Mouse (Mus musculus) hindlimb bud, embryonic 11.5 days (tissue): Measurements from ENCODE around the gene Rnf207.

ENCODE experiments used
- DNase-seq: peaks from one replicate; pipeline ENCODE4 v3.0.0-alpha.2; 2012; ENCODE audit warnings: low read depth, low spot score; ENCODE audit errors: extremely low spot score

The Rnf207 gene

GRCm38 (mm10) chr4:152332952-152333351 lies 14.2 kb upstream of the Rnf207 start:
- DNase-seq = no peak

- DNase-seq = no peak
Observed at GRCm38 (mm10) chr4:152328691-152329090, 9.9 kb upstream of the Rnf207 start.

GRCm38 (mm10) chr4:152326543-152326942 lies 7.8 kb upstream of the Rnf207 start:
- DNase-seq = no peak

- peak; percentile 97 for DNase-seq
Observed at GRCm38 (mm10) chr4:152325574-152326411, 7.0 kb upstream of the Rnf207 start, which contains the start of gene Rpl22. Gene Rpl22 (plus strand): TSS chr4:152325742.

- no peak for DNase-seq
Observed at GRCm38 (mm10) chr4:152324641-152325562, 6.1 kb upstream of the Rnf207 start.

GRCm38 (mm10) chr4:152321464-152321863 lies 2.7 kb upstream of the Rnf207 start:
- DNase-seq = no peak

- DNase-seq = no peak
Observed at GRCm38 (mm10) chr4:152317631-152318033, 1.2 kb downstream of the Rnf207 start.

GRCm38 (mm10) chr4:152315498-152316213 lies 3.1 kb downstream of the Rnf207 start:
- DNase-seq = no peak

GRCm38 (mm10) chr4:152313934-152314333 lies 4.9 kb downstream of the Rnf207 start:
- no peak for DNase-seq

- no peak for DNase-seq
Observed at GRCm38 (mm10) chr4:152313211-152313632, 5.6 kb downstream of the Rnf207 start.

- DNase-seq = no peak
Observed at GRCm38 (mm10) chr4:152312186-152312585, 6.6 kb downstream of the Rnf207 start.

GRCm38 (mm10) chr4:152307542-152307941 lies 11.3 kb downstream of the Rnf207 start:
- DNase-seq = no peak

GRCm38 (mm10) chr4:152305991-152306390 lies 12.8 kb downstream of the Rnf207 start:
- no peak for DNase-seq

- no peak for DNase-seq
Observed at GRCm38 (mm10) chr4:152304685-152305084, 14.1 kb downstream of the Rnf207 start.

- no peak for DNase-seq
Observed at GRCm38 (mm10) chr4:152303172-152303571, 15.6 kb downstream of the Rnf207 start.

- no peak for DNase-seq
Observed at GRCm38 (mm10) chr4:152302012-152302411, 16.8 kb downstream of the Rnf207 start.

- DNase-seq = no peak
Observed at GRCm38 (mm10) chr4:152300375-152300774, 18.4 kb downstream of the Rnf207 start.

GRCm38 (mm10) chr4:152298836-152299235 lies 20.0 kb downstream of the Rnf207 start:
- DNase-seq = no peak

- peak; percentile 82 for DNase-seq
Observed at GRCm38 (mm10) chr4:152296874-152297861, 21.6 kb downstream of the Rnf207 start, which contains the start of gene Icmt. Gene Icmt (plus strand): TSS chr4:152297227.

GRCm38 (mm10) chr4:152296371-152296770 lies 22.4 kb downstream of the Rnf207 start:
- no peak for DNase-seq
